Mouse (Mus musculus) ES-Bruce4 (cell line): ENCODE results near the gene Dgkh. TPM values are rescaled to one million over a fixed set of nuclear protein-coding genes. Genes with fewer than 3 reads are reported as not detected.

Source experiments
- H3K27ac ChIP-seq: 2 replicates; pipeline ENCODE4 v1.5.1; 2012; ENCODE audit warnings: low read length, inconsistent platforms; ENCODE audit not compliant: insufficient read depth
- H3K27me3 ChIP-seq: 2 replicates; pipeline ENCODE4 v1.6.1; 2012; ENCODE audit warnings: mild to moderate bottlenecking, low read length, inconsistent platforms; ENCODE audit not compliant: control insufficient read depth, poor library complexity, insufficient read depth, severe bottlenecking
- H3K36me3 ChIP-seq: 2 replicates; pipeline ENCODE4 v1.6.1; 2012; ENCODE audit warnings: inconsistent platforms, mild to moderate bottlenecking, low read length, moderate library complexity; ENCODE audit not compliant: control insufficient read depth, poor library complexity, insufficient read depth, severe bottlenecking
- H3K4me1 ChIP-seq: one replicate; pipeline ENCODE4 v1.8.1; 2011; ENCODE audit warnings: low read length; ENCODE audit not compliant: control insufficient read depth, insufficient read depth
- H3K4me3 ChIP-seq: 2 replicates; pipeline ENCODE4 v1.5.1; 2011; ENCODE audit warnings: low read depth, mild to moderate bottlenecking, low read length
- H3K9ac ChIP-seq: 2 replicates; pipeline ENCODE4 v1.6.1; 2012; ENCODE audit warnings: low read depth, mild to moderate bottlenecking, inconsistent platforms; ENCODE audit not compliant: poor library complexity, severe bottlenecking
- H3K9me3 ChIP-seq: replicated peaks from 2 replicates; pipeline ENCODE4 v1.6.1; 2012; ENCODE audit warnings: mild to moderate bottlenecking, low read length, inconsistent platforms; ENCODE audit not compliant: control insufficient read depth, poor library complexity, insufficient read depth, severe bottlenecking
- CTCF ChIP-seq: IDR thresholded peaks from one replicate; pipeline ENCODE4 v1.8.1; 2011; ENCODE audit warnings: low read depth, low read length
- EP300 ChIP-seq: IDR thresholded peaks from 2 replicates; pipeline ENCODE4 v1.6.1; 2011; ENCODE audit warnings: low read depth, low read length; ENCODE audit not compliant: insufficient read depth
- POLR2A ChIP-seq: IDR thresholded peaks from one replicate; pipeline ENCODE4 v1.8.1; 2011; ENCODE audit warnings: low read length; ENCODE audit not compliant: insufficient read depth
- polyA plus RNA-seq: library from polyadenylated mRNA; stranded (reverse); fragments of >200 nt; gene quantifications from 2 replicates; pipeline ENCODE4 v1.2.4, GENCODE M21; 2011; ENCODE audit warnings: low read depth; ENCODE audit not compliant: missing spikeins, insufficient read depth, insufficient read length

Gene Dgkh
- polyA plus RNA-seq, 1 experiment, result 11.7 TPM

- TF ChIP-seq POLR2A (no peak), EP300 (no peak), CTCF (no peak)
- Histone ChIP-seq H3K9ac (no peak overlapping the region), H3K27me3 (no peaks in the 10 kb centered on the region), H3K4me1 (no peaks in the 10 kb centered on the region), H3K9me3 (no peaks in the 10 kb centered on the region), H3K36me3 (no peaks in the 10 kb centered on the region), H3K27ac (no peak overlapping the region), H3K4me3 (no peak overlapping the region)
Measured at GRCm38 (mm10) chr14:78525611-78526457, 206.7 kb downstream of the Dgkh start.

DNA sequence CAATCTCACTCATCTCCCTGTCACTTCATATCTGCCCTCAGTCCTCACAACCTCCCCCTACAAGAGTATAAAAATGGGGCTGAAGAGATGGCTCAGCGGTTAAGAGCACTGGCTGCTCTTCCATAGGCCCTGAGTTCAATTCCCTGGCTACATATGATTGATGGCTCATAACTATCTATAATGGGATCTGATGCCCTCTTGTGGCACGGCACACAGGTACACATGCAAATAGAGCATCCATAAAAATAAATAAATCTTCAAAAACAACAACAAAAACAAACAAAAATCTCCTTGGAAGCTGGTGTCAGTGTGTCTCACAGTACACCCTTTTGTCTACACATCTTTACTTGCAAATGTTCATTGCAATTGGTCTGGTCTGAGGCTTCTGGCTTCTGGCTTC is 207.5 kb downstream of the Dgkh start:
- Histone ChIP-seq H3K4me3 (no peak overlapping the region), H3K27me3 (no peaks in the 10 kb centered on the region), H3K36me3 (no peaks in the 10 kb centered on the region), H3K27ac (no peak overlapping the region), H3K9ac (no peak overlapping the region), H3K9me3 (no peaks in the 10 kb centered on the region), H3K4me1 (no peaks in the 10 kb centered on the region)
- TF ChIP-seq EP300, result no peak
- no peak for TF ChIP-seq POLR2A
- TF ChIP-seq CTCF, result no peak

- Histone ChIP-seq H3K27me3 (no peaks in the 10 kb centered on the region), H3K27ac (no peak overlapping the region), H3K4me3 (no peak overlapping the region), H3K9ac (no peak overlapping the region), H3K36me3 (peaks cover 19% of the 10 kb centered on the region), H3K4me1 (no peaks in the 10 kb centered on the region), H3K9me3 (no peaks in the 10 kb centered on the region)
- TF ChIP-seq CTCF, result peak; percentile 38
- no peak for TF ChIP-seq POLR2A
Measured at GRCm38 (mm10) chr14:78510713-78511112, 221.9 kb downstream of the Dgkh start.

- Histone ChIP-seq H3K4me1 (no peaks in the 10 kb centered on the region), H3K9ac (no peak overlapping the region), H3K27ac (no peak overlapping the region), H3K4me3 (no peak overlapping the region), H3K27me3 (no peaks in the 10 kb centered on the region), H3K36me3 (peaks cover 19% of the 10 kb centered on the region), H3K9me3 (no peaks in the 10 kb centered on the region)
- TF ChIP-seq CTCF (no peak), POLR2A (no peak), EP300 (no peak)
Measured at GRCm38 (mm10) chr14:78509791-78510190, 222.8 kb downstream of the Dgkh start.

Other genes with a start within 250 kb of the Dgkh start
- 18.5 and 20.8 TPM in 2 replicates for gene Akap11, start 196.0 kb downstream of the Dgkh start, polyA plus RNA-seq
- 13.1 and 14.5 TPM in 2 replicates for gene Vwa8, start 116.3 kb upstream of the Dgkh start, polyA plus RNA-seq